Mouse (Mus musculus): Measurements from ENCODE around the gene Pik3c2a. TPM values are rescaled to one million over a fixed set of nuclear protein-coding genes. Genes with fewer than 3 reads are reported as not detected.
"Not testable (repeated sequence)": the region's sequence is repeated elsewhere in the genome, so short reads cannot be mapped to it uniquely, and the experiment has no call there.

Pik3c2a gene
- total RNA-seq, 2 experiments from 2014 or later = 22.2 to 23.8 TPM

- DNase-seq (ENCODE audit: low spot score in 2 of 2) = no peak
Observed at GRCm38 (mm10) chr7:116392329-116392728, 50.9 kb downstream of the Pik3c2a start.

GRCm38 (mm10) chr7:116387389-116387788, 55.9 kb downstream of the Pik3c2a start:
- DNase-seq (ENCODE audit: low spot score in 2 of 2) = not testable (repeated sequence)

GRCm38 (mm10) chr7:116379181-116379580, 64.1 kb downstream of the Pik3c2a start:
- not testable (repeated sequence) for DNase-seq (ENCODE audit: low spot score in 2 of 2)

- no peak for DNase-seq (ENCODE audit: low spot score in 2 of 2)
Observed at GRCm38 (mm10) chr7:116374284-116374683, 69.0 kb downstream of the Pik3c2a start.

DNA sequence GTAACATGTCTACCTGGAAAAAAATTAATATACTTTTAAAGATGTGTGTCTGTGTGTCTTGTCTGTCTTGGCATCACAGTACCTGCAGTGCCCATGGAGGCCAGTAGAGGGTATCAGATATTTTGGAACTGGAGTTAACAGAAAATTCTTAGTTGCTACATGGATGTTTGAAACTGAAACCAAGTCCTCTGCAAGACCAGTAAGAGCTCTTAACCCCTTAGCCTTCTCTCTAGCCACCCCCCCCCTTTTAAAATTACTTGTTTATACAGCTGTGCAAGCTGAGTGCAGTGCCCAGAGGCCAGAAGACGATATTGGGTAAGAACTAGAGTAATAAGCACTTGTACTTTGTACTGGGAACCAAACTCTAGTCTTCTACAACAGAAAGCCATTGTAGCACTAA, 107.0 kb downstream of the Pik3c2a start:
- peak; percentile 61 to 67 for DNase-seq (ENCODE audit: low spot score in 2 of 2)

- no peak for DNase-seq (ENCODE audit: low spot score in 2 of 2)
Observed at GRCm38 (mm10) chr7:116335133-116335532, 108.1 kb downstream of the Pik3c2a start.

DNA sequence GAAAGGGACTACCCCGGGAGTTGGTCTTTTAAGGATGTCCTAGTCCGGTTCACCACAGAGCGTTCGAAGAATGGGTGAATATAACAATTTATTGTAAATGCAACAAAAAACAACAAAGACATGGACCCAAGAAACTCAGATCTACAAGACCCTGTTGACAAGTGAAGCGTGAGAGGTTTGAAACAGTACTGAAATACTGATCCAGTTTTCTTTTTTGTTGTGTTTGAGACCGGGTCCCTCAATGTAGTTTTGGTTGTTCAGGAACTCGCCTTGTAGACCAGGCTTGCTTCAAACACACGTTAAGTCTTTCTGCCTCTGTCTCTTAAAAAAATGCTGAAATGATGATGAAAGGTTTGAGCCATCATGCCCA, 108.6 kb downstream of the Pik3c2a start:
- no peak for DNase-seq (ENCODE audit: low spot score in 2 of 2)

GRCm38 (mm10) chr7:116333713-116334668, 109.3 kb downstream of the Pik3c2a start, which contains the start of gene Rps13:
Rps13 (minus strand) TSS chr7:116334195.
- peak; percentile 98 for DNase-seq (ENCODE audit: low spot score in 2 of 2)

DNA sequence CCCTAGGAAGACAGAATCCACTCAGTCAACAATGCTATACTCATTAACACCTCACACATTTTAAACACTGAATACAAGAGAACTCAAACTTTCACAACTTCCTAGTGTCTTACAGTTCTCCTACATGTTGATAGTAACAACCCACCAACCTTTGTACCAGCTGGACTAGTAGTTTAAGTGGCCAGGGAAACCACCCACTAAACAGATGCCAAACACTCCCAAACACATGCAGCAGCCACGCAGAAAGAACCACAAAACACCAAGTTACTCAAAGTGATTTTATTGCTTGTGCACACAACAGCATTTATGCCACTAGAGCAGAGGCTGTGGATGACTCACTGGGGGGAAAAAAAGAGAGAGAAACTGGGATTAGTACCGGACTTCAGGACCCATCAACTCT, 112.0 kb downstream of the Pik3c2a start:
- no peak for DNase-seq (ENCODE audit: low spot score in 2 of 2)

DNA sequence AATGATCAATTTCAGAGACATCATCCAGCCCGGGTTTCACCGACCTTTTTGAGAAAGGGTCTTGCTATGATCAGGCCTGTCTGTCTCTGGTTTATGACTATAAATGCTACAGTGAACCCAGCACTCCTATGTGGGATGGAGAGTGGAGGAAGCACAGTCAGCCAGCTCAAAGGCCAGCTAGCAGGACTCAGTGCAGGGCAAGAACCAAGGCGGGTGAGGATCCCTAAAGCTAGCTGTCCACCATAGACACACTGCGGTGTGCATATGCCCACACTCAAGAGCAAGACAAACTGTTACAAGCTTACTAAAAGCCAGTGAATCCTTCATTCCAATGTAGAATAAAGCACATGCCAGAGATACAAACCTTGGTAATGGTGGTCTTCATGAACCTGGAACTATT, 113.4 kb downstream of the Pik3c2a start:
- DNase-seq (ENCODE audit: low spot score in 2 of 2) = no peak

- no peak for DNase-seq (ENCODE audit: low spot score in 2 of 2)
Observed at GRCm38 (mm10) chr7:116328777-116329176, 114.5 kb downstream of the Pik3c2a start.

DNA sequence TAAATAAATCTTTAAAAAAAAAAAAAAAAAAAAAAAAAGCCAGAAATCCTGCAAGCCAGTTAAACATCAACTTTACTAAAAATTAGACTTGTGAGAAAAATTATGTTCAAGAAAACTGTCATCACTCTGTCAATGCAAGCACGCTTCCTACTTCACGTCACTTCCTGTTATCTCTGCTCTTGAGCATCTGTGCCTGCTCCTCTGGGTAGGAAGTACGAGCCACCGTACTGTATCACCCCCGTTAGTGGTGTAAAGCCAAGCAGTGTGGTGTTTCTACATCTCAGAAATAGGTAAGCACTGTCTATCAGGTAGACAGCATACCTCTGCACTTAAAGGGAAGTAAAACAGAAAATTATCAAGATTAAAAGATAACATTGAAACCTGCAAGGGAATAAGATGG, 115.3 kb downstream of the Pik3c2a start:
- DNase-seq (ENCODE audit: low spot score in 2 of 2) = no peak

DNA sequence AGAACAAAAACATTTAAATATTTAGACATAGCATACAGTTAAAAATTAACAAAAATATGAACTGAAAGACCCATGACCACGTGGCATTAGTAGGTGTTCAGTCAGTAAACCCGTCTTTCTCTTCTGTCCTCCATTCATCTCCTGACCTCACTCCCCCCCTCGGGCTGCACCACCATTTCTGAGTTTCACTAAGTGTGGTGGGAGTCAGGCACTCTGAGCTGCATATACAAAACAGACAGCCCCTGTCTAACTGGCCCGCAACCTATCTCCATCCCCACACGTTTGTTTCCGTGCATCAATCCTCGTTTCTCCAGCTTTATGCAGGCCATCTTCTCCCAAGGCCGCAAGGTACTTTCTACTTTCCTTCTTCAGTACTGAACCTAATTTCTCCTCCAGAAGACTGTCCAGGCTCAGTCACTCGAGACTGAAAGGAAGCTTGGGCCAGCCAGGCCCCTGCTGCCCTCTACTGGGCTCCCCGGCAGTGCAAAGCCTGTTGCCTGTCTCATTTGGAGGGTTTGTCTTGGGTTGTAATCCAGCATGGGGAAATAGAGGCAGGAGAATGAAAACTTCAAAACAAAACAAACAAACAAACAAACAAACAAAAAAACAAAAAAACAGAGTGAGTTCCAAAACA, 119.8 kb downstream of the Pik3c2a start:
- DNase-seq (ENCODE audit: low spot score in 2 of 2) = peak; percentile 66 to 81

- DNase-seq (ENCODE audit: low spot score in 2 of 2) = no peak
Observed at GRCm38 (mm10) chr7:116309456-116309855, 133.8 kb downstream of the Pik3c2a start.

- DNase-seq (ENCODE audit: low spot score in 2 of 2) = no peak
Observed at GRCm38 (mm10) chr7:116308632-116308991, 134.6 kb downstream of the Pik3c2a start.

- peak; percentile 22 to 23 for DNase-seq (ENCODE audit: low spot score in 2 of 2)
Observed at GRCm38 (mm10) chr7:116307871-116308631, 135.2 kb downstream of the Pik3c2a start, which contains the start of gene Plekha7. Plekha7 (minus strand) TSS chr7:116308376.

- DNase-seq (ENCODE audit: low spot score in 2 of 2) = peak; percentile 56 to 62
Observed at GRCm38 (mm10) chr7:116307099-116307870, 136.0 kb downstream of the Pik3c2a start.

DNA sequence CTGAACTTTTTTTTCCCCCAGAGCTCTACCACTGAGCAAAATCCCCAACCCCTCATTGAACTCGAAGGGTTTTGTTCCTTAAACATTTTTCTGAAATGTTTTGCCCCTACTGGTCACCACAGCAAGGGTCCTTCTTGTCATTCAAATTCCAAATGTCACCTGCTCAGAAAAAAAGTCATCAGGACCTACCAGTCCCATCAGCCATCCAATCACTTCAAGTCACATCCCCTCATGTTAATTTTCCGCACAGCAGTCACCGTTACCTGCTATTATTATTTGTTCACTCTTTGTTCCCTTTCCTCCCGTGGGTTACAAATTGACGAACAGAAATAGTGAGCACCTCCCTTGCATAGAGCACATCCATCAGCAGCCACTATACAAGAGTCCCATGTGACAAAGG, 136.6 kb downstream of the Pik3c2a start:
- DNase-seq (ENCODE audit: low spot score in 2 of 2) = no peak

DNA sequence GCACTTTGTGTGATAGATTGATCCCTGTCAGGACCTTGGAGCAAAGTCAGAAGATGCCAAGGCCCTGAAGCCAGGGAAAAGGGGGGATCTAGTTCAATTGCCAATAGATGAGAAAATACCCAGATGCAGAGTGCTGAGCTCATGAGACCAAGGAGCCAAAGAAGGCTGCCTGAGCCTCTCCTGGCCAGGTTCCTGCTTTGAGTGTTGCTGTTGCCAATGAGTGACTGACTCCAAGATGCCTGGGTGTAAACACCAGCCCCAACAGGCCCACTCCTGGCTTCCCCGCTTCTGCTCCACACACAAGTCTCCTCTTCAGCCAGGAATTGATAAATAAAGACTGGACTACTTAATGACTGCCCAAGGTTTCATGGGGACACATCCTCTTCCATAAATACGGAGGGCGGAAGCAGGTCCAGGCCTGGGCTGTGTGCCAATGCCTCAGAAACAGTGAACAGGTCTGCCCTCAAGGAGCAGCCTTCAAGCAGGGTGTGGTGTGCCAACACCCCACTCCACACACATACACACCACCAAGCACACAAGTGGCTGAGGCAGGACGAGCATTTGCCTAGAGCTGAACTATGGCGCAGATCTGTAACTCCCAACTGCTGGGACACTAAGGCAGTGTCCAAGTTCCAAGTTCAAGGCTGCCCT, 141.5 kb downstream of the Pik3c2a start:
- peak in 1 of 2 experiments; percentile 35 for DNase-seq (ENCODE audit: low spot score in 2 of 2)

GRCm38 (mm10) chr7:116301144-116301543, 142.1 kb downstream of the Pik3c2a start:
- DNase-seq (ENCODE audit: low spot score in 2 of 2) = no peak

Measured in layer of hippocampus, postnatal 10 days (tissue).